Mouse (Mus musculus): Measurements from ENCODE around the gene Tmem56. TPM values are rescaled to one million over a fixed set of nuclear protein-coding genes. Genes with fewer than 3 reads are reported as not detected.

The Tmem56 gene
- 158 and 227 TPM in 2 replicates for polyA plus RNA-seq (2012; rRNA removed)

DNA sequence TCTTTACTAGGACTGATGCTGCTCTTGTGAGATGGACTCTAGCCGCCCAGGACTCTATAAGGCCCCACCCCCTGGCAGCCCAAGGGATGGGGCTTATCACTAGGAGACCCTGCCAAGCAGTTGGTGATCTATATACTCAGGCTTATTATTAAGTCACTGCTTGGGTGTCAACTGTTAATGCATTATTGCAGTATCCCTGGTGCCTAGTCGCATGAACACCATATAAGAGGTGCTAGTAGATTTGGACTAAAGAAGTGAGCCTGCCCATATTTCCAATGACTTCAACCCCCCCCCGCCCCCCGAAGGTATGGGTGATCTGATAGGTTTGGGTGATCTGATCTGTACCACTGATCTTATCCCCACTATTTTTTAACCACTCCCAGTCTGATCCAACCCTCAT is at the start of gene Tmem56:
Gene Tmem56, minus strand, starts transcription at position 101 of the 400 bp plus-strand sequence.
- TF ChIP-seq CTCF (IDR thresholded peaks at IDR 0.05; ENCODE audit: control insufficient read depth, insufficient read depth, insufficient replicate concordance, low read depth, low read length), result no peak
- TF ChIP-seq POLR2A (IDR thresholded peaks at IDR 0.05; ENCODE audit: control insufficient read depth, low read depth, low read length), result peak; percentile 39; the same call in 1 of the 2 replicates
- H3K36me3 ChIP-seq (ENCODE audit: control insufficient read depth, insufficient read depth, low read length), result no peaks in the 10 kb centered on the region
- no peaks in the 10 kb centered on the region for H3K4me1 ChIP-seq (ENCODE audit: control insufficient read depth, insufficient read depth, low read length)
- peak within 1 kb of the TSS; percentile 73 for H3K4me3 ChIP-seq (ENCODE audit: control insufficient read depth, low read depth, low read length)
- no peak within 1 kb of the TSS for H3K27ac ChIP-seq (ENCODE audit: control insufficient read depth, insufficient read depth, low read depth, low read length)
- H3K27me3 ChIP-seq (ENCODE audit: control insufficient read depth, insufficient read depth, low read length), result no peaks in the 10 kb centered on the region

DNA sequence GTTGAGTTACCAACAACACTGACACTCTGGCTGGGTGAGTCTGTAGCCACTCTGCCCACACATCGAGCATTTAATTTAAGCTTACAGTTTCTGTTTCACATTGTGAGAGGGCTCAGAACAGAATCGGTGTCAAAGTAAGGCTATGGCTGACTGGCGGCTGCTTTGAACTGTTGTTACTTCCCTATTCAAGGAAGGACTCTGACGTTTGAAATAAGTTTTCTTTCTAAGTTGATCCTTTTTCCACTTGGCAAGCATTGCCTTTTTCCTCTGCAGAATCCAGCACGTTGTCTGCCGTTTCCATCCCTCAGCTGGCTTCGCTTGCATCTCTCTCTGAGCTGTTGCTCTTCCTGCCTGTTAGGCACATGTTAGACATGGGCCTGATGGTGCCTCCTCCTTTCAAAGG is 47.3 kb upstream of the Tmem56 start:
- Histone ChIP-seq H3K27me3 (ENCODE audit: control insufficient read depth, insufficient read depth, low read length) (no peaks in the 10 kb centered on the region), H3K36me3 (ENCODE audit: control insufficient read depth, insufficient read depth, low read length) (no peaks in the 10 kb centered on the region), H3K4me1 (ENCODE audit: control insufficient read depth, insufficient read depth, low read length) (no peaks in the 10 kb centered on the region), H3K4me3 (ENCODE audit: control insufficient read depth, low read depth, low read length) (no peak overlapping the region), H3K27ac (ENCODE audit: control insufficient read depth, insufficient read depth, low read depth, low read length) (no peak overlapping the region)
- TF ChIP-seq CTCF (IDR thresholded peaks at IDR 0.05; ENCODE audit: control insufficient read depth, insufficient read depth, insufficient replicate concordance, low read depth, low read length), result no peak
- TF ChIP-seq POLR2A (IDR thresholded peaks at IDR 0.05; ENCODE audit: control insufficient read depth, low read depth, low read length), result no peak

DNA sequence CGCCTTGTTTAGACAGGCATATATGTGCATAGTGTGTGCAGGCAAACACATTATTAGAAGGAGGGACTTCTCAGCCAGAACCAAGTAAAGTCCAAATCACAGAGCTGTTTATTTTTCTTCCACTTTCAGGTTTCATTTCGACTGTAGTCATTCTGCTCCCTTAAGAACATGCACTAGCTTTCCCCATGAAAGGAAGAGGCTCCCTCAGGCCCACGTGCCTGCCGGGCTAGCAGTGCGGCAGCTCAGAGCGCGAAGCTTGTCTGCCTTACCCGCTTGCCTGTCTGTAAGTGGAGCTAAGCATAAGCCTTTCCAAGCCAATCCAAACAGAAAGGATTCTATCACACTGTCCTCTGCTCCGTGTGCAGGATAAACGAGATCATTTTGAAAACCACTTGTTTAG is 46.7 kb upstream of the Tmem56 start:
- TF ChIP-seq CTCF (IDR thresholded peaks at IDR 0.05; ENCODE audit: control insufficient read depth, insufficient read depth, insufficient replicate concordance, low read depth, low read length) (no peak), POLR2A (IDR thresholded peaks at IDR 0.05; ENCODE audit: control insufficient read depth, low read depth, low read length) (no peak)
- no peaks in the 10 kb centered on the region for H3K36me3 ChIP-seq (ENCODE audit: control insufficient read depth, insufficient read depth, low read length)
- no peak overlapping the region for H3K27ac ChIP-seq (ENCODE audit: control insufficient read depth, insufficient read depth, low read depth, low read length)
- H3K4me3 ChIP-seq (ENCODE audit: control insufficient read depth, low read depth, low read length), result no peak overlapping the region
- no peaks in the 10 kb centered on the region for H3K27me3 ChIP-seq (ENCODE audit: control insufficient read depth, insufficient read depth, low read length)
- no peaks in the 10 kb centered on the region for H3K4me1 ChIP-seq (ENCODE audit: control insufficient read depth, insufficient read depth, low read length)

DNA sequence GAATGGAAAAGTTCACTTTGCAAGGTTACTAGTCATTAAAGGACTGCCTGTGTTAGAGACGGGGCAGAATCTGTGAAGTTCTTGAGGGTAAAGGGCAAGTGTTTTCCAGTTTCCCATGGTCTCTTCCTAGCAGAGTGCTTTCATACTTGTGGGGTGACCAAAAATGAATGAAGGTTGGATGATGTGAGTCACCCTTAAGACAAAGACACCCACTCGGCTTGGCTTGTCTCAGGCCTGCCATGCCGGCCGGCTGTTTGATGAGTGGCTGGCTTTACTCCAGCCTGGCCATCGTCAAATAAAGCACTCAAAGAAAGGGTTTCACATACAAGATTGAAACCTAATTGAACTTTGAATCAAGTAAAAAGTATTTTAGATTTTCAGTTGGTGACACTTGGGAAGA is 44.5 kb upstream of the Tmem56 start:
- TF ChIP-seq CTCF (IDR thresholded peaks at IDR 0.05; ENCODE audit: control insufficient read depth, insufficient read depth, insufficient replicate concordance, low read depth, low read length), result no peak
- TF ChIP-seq POLR2A (IDR thresholded peaks at IDR 0.05; ENCODE audit: control insufficient read depth, low read depth, low read length), result no peak
- H3K27ac ChIP-seq (ENCODE audit: control insufficient read depth, insufficient read depth, low read depth, low read length), result no peak overlapping the region
- H3K27me3 ChIP-seq (ENCODE audit: control insufficient read depth, insufficient read depth, low read length), result no peaks in the 10 kb centered on the region
- no peak overlapping the region for H3K4me3 ChIP-seq (ENCODE audit: control insufficient read depth, low read depth, low read length)
- no peaks in the 10 kb centered on the region for H3K36me3 ChIP-seq (ENCODE audit: control insufficient read depth, insufficient read depth, low read length)
- no peaks in the 10 kb centered on the region; the same call in 1 of the 2 replicates for H3K4me1 ChIP-seq (ENCODE audit: control insufficient read depth, insufficient read depth, low read length)

DNA sequence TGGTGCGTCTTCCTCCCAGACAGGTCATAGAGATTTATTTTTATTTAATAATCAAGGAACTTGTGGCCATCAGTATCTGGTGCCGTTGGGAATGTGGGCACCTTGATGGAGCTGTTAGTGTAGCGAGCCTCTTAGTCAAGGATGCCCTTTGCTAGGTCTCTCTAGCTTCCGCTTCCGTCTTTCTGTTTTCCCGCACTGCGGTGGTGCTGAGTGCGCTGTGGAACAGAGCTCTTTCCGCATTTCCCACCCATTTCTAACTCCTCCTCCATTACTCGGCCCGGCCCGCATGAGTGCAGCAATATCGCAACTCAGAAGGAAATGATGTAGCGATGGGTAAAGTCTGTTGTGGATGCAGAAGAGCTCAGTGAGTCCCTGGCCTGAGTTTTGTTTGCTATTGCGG is 40.5 kb upstream of the Tmem56 start:
- Histone ChIP-seq H3K4me3 (ENCODE audit: control insufficient read depth, low read depth, low read length) (peak overlapping the region; percentile 50), H3K27ac (ENCODE audit: control insufficient read depth, insufficient read depth, low read depth, low read length) (no peak overlapping the region; the same call in 1 of the 2 replicates), H3K36me3 (ENCODE audit: control insufficient read depth, insufficient read depth, low read length) (no peaks in the 10 kb centered on the region), H3K27me3 (ENCODE audit: control insufficient read depth, insufficient read depth, low read length) (no peaks in the 10 kb centered on the region), H3K4me1 (ENCODE audit: control insufficient read depth, insufficient read depth, low read length) (no peaks in the 10 kb centered on the region; the same call in 1 of the 2 replicates)
- TF ChIP-seq CTCF (IDR thresholded peaks at IDR 0.05; ENCODE audit: control insufficient read depth, insufficient read depth, insufficient replicate concordance, low read depth, low read length) (no peak), POLR2A (IDR thresholded peaks at IDR 0.05; ENCODE audit: control insufficient read depth, low read depth, low read length) (no peak)

DNA sequence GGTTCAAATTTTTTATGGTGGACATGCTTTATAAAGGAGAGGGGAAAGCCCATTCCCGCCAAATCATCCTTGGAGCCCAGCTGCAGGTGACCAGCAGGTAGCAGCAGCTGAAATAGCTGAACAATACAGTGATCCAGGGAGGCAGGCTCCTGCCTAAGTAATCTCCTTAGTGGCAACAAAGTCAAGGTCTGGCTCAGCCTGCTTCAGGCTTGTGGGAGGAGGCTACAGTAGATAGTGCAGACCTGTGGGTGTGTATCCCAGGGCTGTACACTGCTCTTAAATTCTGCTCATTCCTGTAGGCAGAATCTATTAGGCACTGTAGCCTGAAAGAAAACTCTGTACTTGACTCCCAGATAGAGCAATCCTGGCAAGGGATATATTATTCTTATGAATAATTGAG is 38.0 kb upstream of the Tmem56 start:
- TF ChIP-seq POLR2A (IDR thresholded peaks at IDR 0.05; ENCODE audit: control insufficient read depth, low read depth, low read length), result no peak
- TF ChIP-seq CTCF (IDR thresholded peaks at IDR 0.05; ENCODE audit: control insufficient read depth, insufficient read depth, insufficient replicate concordance, low read depth, low read length), result no peak
- Histone ChIP-seq H3K27me3 (ENCODE audit: control insufficient read depth, insufficient read depth, low read length) (no peaks in the 10 kb centered on the region), H3K4me1 (ENCODE audit: control insufficient read depth, insufficient read depth, low read length) (no peaks in the 10 kb centered on the region; the same call in 1 of the 2 replicates), H3K36me3 (ENCODE audit: control insufficient read depth, insufficient read depth, low read length) (no peaks in the 10 kb centered on the region), H3K4me3 (ENCODE audit: control insufficient read depth, low read depth, low read length) (no peak overlapping the region), H3K27ac (ENCODE audit: control insufficient read depth, insufficient read depth, low read depth, low read length) (no peak overlapping the region; the same call in 1 of the 2 replicates)

DNA sequence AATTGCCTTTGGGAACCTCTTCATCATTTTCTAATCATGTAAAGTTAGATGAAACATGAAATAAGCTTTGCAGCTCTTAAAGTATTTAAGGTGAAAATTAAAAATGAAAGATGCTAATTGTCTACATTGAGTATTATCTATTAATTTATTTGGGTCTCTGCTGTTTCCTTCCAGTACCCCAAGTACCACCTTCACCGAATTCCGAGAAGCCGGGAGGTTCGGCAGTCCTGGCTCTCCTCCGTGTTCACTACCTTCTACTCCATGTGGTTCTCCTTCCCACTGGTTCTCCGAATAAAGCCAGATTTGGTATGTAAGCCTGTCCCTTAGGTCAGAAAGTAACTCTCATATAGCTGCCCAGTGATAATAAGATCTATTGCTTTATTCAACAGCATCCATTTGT is 37.0 kb upstream of the Tmem56 start:
- no peak overlapping the region for H3K27ac ChIP-seq (ENCODE audit: control insufficient read depth, insufficient read depth, low read depth, low read length)
- no peak overlapping the region for H3K4me3 ChIP-seq (ENCODE audit: control insufficient read depth, low read depth, low read length)
- no peak for TF ChIP-seq POLR2A (IDR thresholded peaks at IDR 0.05; ENCODE audit: control insufficient read depth, low read depth, low read length)
- no peak for TF ChIP-seq CTCF (IDR thresholded peaks at IDR 0.05; ENCODE audit: control insufficient read depth, insufficient read depth, insufficient replicate concordance, low read depth, low read length)
- H3K4me1 ChIP-seq (ENCODE audit: control insufficient read depth, insufficient read depth, low read length), result no peaks in the 10 kb centered on the region; the same call in 1 of the 2 replicates
- no peaks in the 10 kb centered on the region for H3K27me3 ChIP-seq (ENCODE audit: control insufficient read depth, insufficient read depth, low read length)
- H3K36me3 ChIP-seq (ENCODE audit: control insufficient read depth, insufficient read depth, low read length), result no peaks in the 10 kb centered on the region

DNA sequence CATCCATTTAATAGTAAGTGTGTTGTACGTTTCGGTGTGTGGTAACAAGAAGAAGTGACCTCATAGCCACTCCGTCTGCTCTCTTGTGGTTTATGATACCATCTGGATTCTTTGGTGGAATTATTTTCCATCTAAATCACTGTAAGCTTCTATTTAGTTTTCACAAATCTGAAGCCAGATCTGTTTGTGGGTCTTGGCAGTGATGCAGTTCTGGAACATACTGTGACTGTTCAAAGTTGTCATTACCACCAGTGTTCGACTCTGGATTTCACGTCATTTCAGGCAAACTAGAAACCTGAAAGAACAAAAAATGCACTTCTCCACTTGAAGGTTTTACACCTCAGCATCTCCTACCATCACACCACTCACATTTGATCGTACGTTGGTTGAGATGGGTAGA is 32.6 kb upstream of the Tmem56 start:
- Histone ChIP-seq H3K27ac (ENCODE audit: control insufficient read depth, insufficient read depth, low read depth, low read length) (no peak overlapping the region), H3K36me3 (ENCODE audit: control insufficient read depth, insufficient read depth, low read length) (no peaks in the 10 kb centered on the region), H3K4me1 (ENCODE audit: control insufficient read depth, insufficient read depth, low read length) (no peaks in the 10 kb centered on the region), H3K4me3 (ENCODE audit: control insufficient read depth, low read depth, low read length) (no peak overlapping the region), H3K27me3 (ENCODE audit: control insufficient read depth, insufficient read depth, low read length) (no peaks in the 10 kb centered on the region)
- TF ChIP-seq POLR2A (IDR thresholded peaks at IDR 0.05; ENCODE audit: control insufficient read depth, low read depth, low read length), result no peak
- TF ChIP-seq CTCF (IDR thresholded peaks at IDR 0.05; ENCODE audit: control insufficient read depth, insufficient read depth, insufficient replicate concordance, low read depth, low read length), result no peak

Measured in testis, adult 2 months (tissue).